Comparison of ENCODE assay signal across 7 mouse cellular contexts in the genomic region with DNA sequence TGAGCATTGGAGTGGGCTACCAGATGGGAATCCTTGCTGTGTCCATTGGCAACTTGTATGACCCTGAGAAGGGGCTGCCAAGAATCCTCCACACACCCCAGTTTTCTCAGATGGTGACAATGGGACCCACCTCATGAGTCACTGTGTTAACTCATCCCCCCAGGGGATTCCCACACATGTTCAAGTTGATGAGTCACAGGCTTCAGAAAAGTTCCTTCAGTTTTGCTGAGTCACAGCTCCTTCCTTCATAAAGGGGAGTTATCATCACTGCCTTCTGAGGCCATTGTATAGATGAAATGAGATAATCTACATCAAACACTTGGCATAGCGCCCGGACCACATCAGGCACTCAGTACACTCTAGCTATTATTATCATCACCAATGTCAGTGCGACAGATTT.
DNase-seq lines count a peak whose midpoint lies in the region; ATAC-seq lines count a peak whose summit lies in the region.

No protein-coding gene starts in this region.

- no peaks in the 10 kb centered on the region for H3K36me3 ChIP-seq in midbrain, embryonic 11.5 days (ENCODE audit: control insufficient read depth, insufficient read depth, low read length)
- no peaks in the 10 kb centered on the region for H3K36me3 ChIP-seq in midbrain, embryonic 15.5 days (replicated peaks)

- no peaks in the 10 kb centered on the region for H3K27me3 ChIP-seq in midbrain, embryonic 11.5 days (ENCODE audit: control insufficient read depth, insufficient read depth, low read length)
- H3K27me3 ChIP-seq in midbrain, embryonic 15.5 days (replicated peaks): no peaks in the 10 kb centered on the region

- 91% methylated on average over 3 of the region's 3 CpGs for WGBS in midbrain, embryonic 11.5 days
- WGBS in midbrain, embryonic 15.5 days: 84% methylated on average over 3 of the region's 3 CpGs

- peak; percentile 28; the same call in 1 of the 2 replicates for ATAC-seq in midbrain, embryonic 11.5 days (ENCODE audit: low FRiP score)
- ATAC-seq in midbrain, embryonic 15.5 days (replicated peaks): no peak
- ATAC-seq in erythroid progenitor cell, adult 5-6 weeks (replicated peaks; ENCODE audit: low FRiP score, poor library complexity, severe bottlenecking): 0 out of 2 replicates have a peak, but pooled peaks have one; percentile 14

- H3K4me3 ChIP-seq in midbrain, embryonic 11.5 days (ENCODE audit: low read depth, low read length): no peak overlapping the region
- H3K4me3 ChIP-seq in midbrain, embryonic 15.5 days: no peak overlapping the region

- no peaks in the 10 kb centered on the region for H3K9me3 ChIP-seq in midbrain, embryonic 11.5 days (ENCODE audit: control insufficient read depth, low read length)
- no peaks in the 10 kb centered on the region for H3K9me3 ChIP-seq in midbrain, embryonic 15.5 days

- no peak overlapping the region for H3K9ac ChIP-seq in midbrain, embryonic 11.5 days (ENCODE audit: low read length)
- H3K9ac ChIP-seq in midbrain, embryonic 15.5 days: no peak overlapping the region

- H3K4me2 ChIP-seq in midbrain, embryonic 11.5 days: no peak overlapping the region
- no peak overlapping the region for H3K4me2 ChIP-seq in midbrain, embryonic 15.5 days

- no peak for DNase-seq in midbrain, embryonic 11.5 days (ENCODE audit: low spot score, missing footprints)
- DNase-seq in R1 (ENCODE audit: low read depth, low spot score): peak; percentile 63
- peak; percentile 74 for DNase-seq in induced T-regulatory cell, adult 2 months (ENCODE audit: low read depth)
- peak; percentile 9 for DNase-seq in lung, postnatal 36 days
- no peak for DNase-seq in ovary, postnatal 10 days (ENCODE audit: low spot score)

- H3K27ac ChIP-seq in midbrain, embryonic 11.5 days (ENCODE audit: low read depth, low read length): no peak overlapping the region
- no peak overlapping the region for H3K27ac ChIP-seq in midbrain, embryonic 15.5 days

- H3K4me1 ChIP-seq in midbrain, embryonic 11.5 days (ENCODE audit: control insufficient read depth, insufficient read depth, low read length): peaks cover 17% of the 10 kb centered on the region
- H3K4me1 ChIP-seq in midbrain, embryonic 15.5 days: peaks cover 20% of the 10 kb centered on the region

Comparison
In these comparisons a context has a peak if more than half of its experiments do, and no peak if none do; other contexts are left out.
1. DNase-seq: peak in R1 (single experiment), induced T-regulatory cell, adult 2 months (single experiment) and lung, postnatal 36 days (single experiment); none in midbrain, embryonic 11.5 days (single experiment) and ovary, postnatal 10 days (single experiment).